Mouse (Mus musculus) forebrain, embryonic 14.5 days (tissue): ENCODE measurements around the gene Zbtb1. TPM values are rescaled to one million over a fixed set of nuclear protein-coding genes. Genes with fewer than 3 reads are reported as not detected.

Source experiments
- ATAC-seq: fragments of 200-750 bp; cut with Nextera tagmentation; 2 replicates; pipeline ENCODE4 v1.8.0; 2017; ENCODE audit warnings: mild to moderate bottlenecking, moderate library complexity
- DNase-seq: peaks from one replicate; pipeline ENCODE4 v3.0.0-alpha.2; 2015; ENCODE audit warnings: low spot score
- H3K27ac ChIP-seq: fragments of 300-500 bp; sonication (generic); 2 replicates; pipeline ENCODE4 v1.5.1; 2014; ENCODE audit warnings: low read depth, mild to moderate bottlenecking, control low read depth, low read length, moderate library complexity
- H3K27me3 ChIP-seq: fragments of 300-500 bp; sonication (generic); replicated peaks from 2 replicates; pipeline ENCODE4 v1.6.1; 2014; ENCODE audit warnings: low read length, control low read depth, mixed read lengths; ENCODE audit not compliant: control insufficient read depth, insufficient read depth
- H3K36me3 ChIP-seq: fragments of 300-500 bp; sonication (generic); 2 replicates; pipeline ENCODE4 v1.6.1; 2014; ENCODE audit warnings: low read length, control low read depth; ENCODE audit not compliant: control insufficient read depth, insufficient read depth
- H3K4me1 ChIP-seq: fragments of 300-500 bp; sonication (generic); 2 replicates; pipeline ENCODE4 v1.6.1; 2014; ENCODE audit warnings: antibody characterized with exemption, low read length, control low read depth; ENCODE audit not compliant: control insufficient read depth, insufficient read depth
- H3K4me2 ChIP-seq: fragments of 300-500 bp; sonication (generic); 2 replicates; pipeline ENCODE4 v1.6.1; 2014; ENCODE audit warnings: mild to moderate bottlenecking, control low read depth, low read length
- H3K4me3 ChIP-seq: fragments of 300-500 bp; sonication (generic); 2 replicates; pipeline ENCODE4 v1.5.1; 2014; ENCODE audit warnings: low read depth, low read length, control low read depth
- H3K9ac ChIP-seq: fragments of 300-500 bp; sonication (generic); 2 replicates; pipeline ENCODE4 v1.6.1; 2014; ENCODE audit warnings: mild to moderate bottlenecking, low read length, control low read depth, moderate library complexity
- H3K9me3 ChIP-seq: fragments of 300-500 bp; sonication (generic); replicated peaks from 2 replicates; pipeline ENCODE4 v1.6.1; 2016; ENCODE audit warnings: low read length, control low read depth, mixed read lengths; ENCODE audit not compliant: control insufficient read depth
- WGBS: fragments of 180-500 bp; shearing (Covaris S2); extraction: QIAGEN DNeasy Blood & Tissue Kit; methylation state at CpG from one replicate; pipeline ENCODE4 v1.1.7; 2014; 5-methylcytosine and 5-hydroxymethylcytosine counted together
- polyA plus RNA-seq: library from polyadenylated mRNA; unstranded; fragments of >200 nt; fragmentation: Nextera tagmentation; extraction: Ambion mirVana; gene quantifications from 2 replicates; pipeline ENCODE4 v1.2.1, GENCODE M21; 2014

The Zbtb1 gene
- polyA plus RNA-seq, 1 experiment from 2014 or later = 4.2 TPM

- Histone ChIP-seq H3K9ac (no peak overlapping the region), H3K27me3 (no peaks in the 10 kb centered on the region), H3K4me2 (no peak overlapping the region), H3K36me3 (no peaks in the 10 kb centered on the region), H3K4me3 (no peak overlapping the region), H3K4me1 (peaks cover 9% of the 10 kb centered on the region; the same call in 1 of the 2 replicates), H3K9me3 (no peaks in the 10 kb centered on the region), H3K27ac (no peak overlapping the region)
- DNase-seq (no peak), ATAC-seq (no peak)
- 90% methylated on average over 3 of the region's 3 CpGs for WGBS
Measured at GRCm38 (mm10) chr12:76375506-76375905, 5.4 kb downstream of the Zbtb1 start.

- no peak overlapping the region for H3K9ac ChIP-seq
- no peaks in the 10 kb centered on the region for H3K27me3 ChIP-seq
- no peaks in the 10 kb centered on the region for H3K36me3 ChIP-seq
- no peaks in the 10 kb centered on the region for H3K9me3 ChIP-seq
- H3K27ac ChIP-seq = no peak overlapping the region
- DNase-seq (peak; percentile 58), ATAC-seq (0 out of 2 replicates have a peak, but pooled peaks have one; percentile 47)
- H3K4me3 ChIP-seq = no peak overlapping the region
- WGBS = 42% methylated on average over 7 of the region's 7 CpGs
- no peak overlapping the region for H3K4me2 ChIP-seq
- peaks cover 6% of the 10 kb centered on the region; the same call in 1 of the 2 replicates for H3K4me1 ChIP-seq
Measured at GRCm38 (mm10) chr12:76376649-76377048, 6.6 kb downstream of the Zbtb1 start.

DNA sequence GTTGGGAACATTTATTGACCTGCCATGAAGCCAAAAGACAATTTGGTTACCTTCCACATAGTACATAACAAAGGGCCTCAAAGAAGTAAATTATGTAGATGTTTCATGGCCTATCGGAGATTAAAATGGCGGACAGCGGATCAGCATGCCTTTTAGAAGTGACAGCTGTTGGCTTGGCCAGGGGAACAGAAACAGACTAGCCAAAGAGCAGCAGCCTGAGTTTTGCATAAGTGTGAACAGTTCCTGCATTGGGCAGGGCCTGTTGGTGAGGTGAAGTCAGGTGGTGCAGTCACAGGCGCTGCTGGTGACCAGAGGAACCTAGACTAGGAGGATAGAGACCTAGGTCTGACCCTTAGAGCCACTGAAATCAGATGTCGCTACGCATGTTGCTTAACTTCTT is 7.0 kb downstream of the Zbtb1 start:
- Histone ChIP-seq H3K9ac (no peak overlapping the region), H3K27ac (no peak overlapping the region), H3K27me3 (no peaks in the 10 kb centered on the region), H3K4me3 (no peak overlapping the region), H3K4me1 (peaks cover 2% of the 10 kb centered on the region; the same call in 1 of the 2 replicates), H3K4me2 (no peak overlapping the region), H3K36me3 (no peaks in the 10 kb centered on the region), H3K9me3 (no peaks in the 10 kb centered on the region)
- WGBS = 94% methylated on average over 6 of the region's 6 CpGs
- no peak for DNase-seq
- no peak for ATAC-seq

DNA sequence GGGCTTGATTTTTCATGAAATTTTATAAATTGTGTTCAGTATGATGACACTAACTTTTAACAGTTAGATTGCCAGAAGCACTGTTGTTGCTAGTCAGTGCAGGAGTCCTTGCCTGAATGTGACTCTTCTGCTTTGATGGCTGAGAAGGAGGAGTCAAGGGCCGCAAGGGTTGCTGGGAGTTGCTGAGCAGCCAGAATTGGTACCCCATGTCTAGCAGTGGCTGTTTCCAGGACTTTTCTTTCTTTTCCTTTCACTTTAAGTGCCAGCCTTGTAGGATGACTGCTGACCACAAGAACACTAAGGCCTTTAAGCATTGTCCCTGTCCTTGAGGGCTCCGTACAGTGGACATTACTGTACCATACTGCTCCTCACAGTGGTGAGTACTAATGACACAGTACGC is 7.7 kb downstream of the Zbtb1 start:
- no peak overlapping the region for H3K4me2 ChIP-seq
- ATAC-seq (no peak), DNase-seq (no peak)
- WGBS = 91% methylated on average over 3 of the region's 3 CpGs
- no peaks in the 10 kb centered on the region for H3K36me3 ChIP-seq
- no peak overlapping the region for H3K27ac ChIP-seq
- no peaks in the 10 kb centered on the region for H3K9me3 ChIP-seq
- H3K9ac ChIP-seq = no peak overlapping the region
- no peak overlapping the region for H3K4me3 ChIP-seq
- H3K4me1 ChIP-seq = no peaks in the 10 kb centered on the region
- H3K27me3 ChIP-seq = no peaks in the 10 kb centered on the region

DNA sequence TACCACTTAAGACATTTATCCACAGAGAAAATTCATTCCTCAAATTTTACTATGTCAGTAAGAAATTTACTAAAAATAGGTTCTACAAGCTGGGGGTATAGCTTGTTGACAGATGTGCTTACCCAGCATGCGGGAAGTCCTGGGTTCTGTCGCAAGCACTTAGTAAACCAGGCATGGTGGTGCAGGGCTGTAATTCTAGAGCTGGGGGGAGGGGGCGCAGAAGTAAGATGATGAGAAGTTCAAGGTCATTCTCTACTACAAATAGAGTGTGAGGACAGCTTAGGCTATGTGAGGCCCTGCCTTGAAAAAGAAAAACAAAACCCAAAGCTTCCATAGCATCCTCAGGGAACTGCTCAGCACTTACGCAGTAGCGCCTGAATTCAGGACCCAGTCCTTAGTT is 8.5 kb downstream of the Zbtb1 start:
- Histone ChIP-seq H3K4me1 (no peaks in the 10 kb centered on the region), H3K4me2 (no peak overlapping the region), H3K4me3 (no peak overlapping the region), H3K36me3 (no peaks in the 10 kb centered on the region), H3K9ac (no peak overlapping the region), H3K27ac (no peak overlapping the region), H3K9me3 (no peaks in the 10 kb centered on the region), H3K27me3 (no peaks in the 10 kb centered on the region)
- WGBS = 97% methylated on average over 5 of the region's 5 CpGs
- no peak for ATAC-seq
- DNase-seq = no peak

GRCm38 (mm10) chr12:76380151-76380550 is 10.1 kb downstream of the Zbtb1 start:
- Histone ChIP-seq H3K4me3 (no peak overlapping the region), H3K36me3 (peaks cover under 1% of the 10 kb centered on the region; the same call in 1 of the 2 replicates), H3K27ac (no peak overlapping the region), H3K4me1 (no peaks in the 10 kb centered on the region), H3K9me3 (no peaks in the 10 kb centered on the region), H3K4me2 (no peak overlapping the region), H3K9ac (no peak overlapping the region), H3K27me3 (no peaks in the 10 kb centered on the region)
- DNase-seq = no peak
- 94% methylated on average over 7 of the region's 7 CpGs for WGBS
- ATAC-seq = no peak

DNA sequence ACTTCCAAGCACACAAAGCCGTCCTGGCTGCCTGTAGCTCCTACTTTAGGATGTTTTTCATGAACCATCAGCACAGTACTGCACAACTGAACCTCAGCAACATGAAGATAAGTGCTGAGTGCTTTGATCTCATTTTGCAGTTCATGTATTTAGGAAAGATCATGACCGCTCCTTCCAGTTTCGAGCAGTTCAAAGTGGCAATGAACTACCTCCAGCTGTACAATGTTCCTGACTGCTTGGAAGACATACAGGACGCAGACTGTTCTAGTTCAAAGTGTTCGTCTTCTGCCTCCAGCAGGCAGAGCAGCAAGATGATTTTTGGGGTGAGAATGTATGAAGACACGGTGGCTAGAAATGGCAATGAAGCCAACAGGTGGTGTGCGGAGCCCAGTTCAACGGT is 15.3 kb downstream of the Zbtb1 start:
- Histone ChIP-seq H3K36me3 (peaks cover 22% of the 10 kb centered on the region), H3K27ac (no peak overlapping the region), H3K4me2 (no peak overlapping the region), H3K9ac (no peak overlapping the region), H3K4me1 (no peaks in the 10 kb centered on the region), H3K27me3 (no peaks in the 10 kb centered on the region), H3K9me3 (no peaks in the 10 kb centered on the region), H3K4me3 (no peak overlapping the region)
- 96% methylated on average over 8 of the region's 8 CpGs for WGBS
- DNase-seq (no peak), ATAC-seq (no peak)

DNA sequence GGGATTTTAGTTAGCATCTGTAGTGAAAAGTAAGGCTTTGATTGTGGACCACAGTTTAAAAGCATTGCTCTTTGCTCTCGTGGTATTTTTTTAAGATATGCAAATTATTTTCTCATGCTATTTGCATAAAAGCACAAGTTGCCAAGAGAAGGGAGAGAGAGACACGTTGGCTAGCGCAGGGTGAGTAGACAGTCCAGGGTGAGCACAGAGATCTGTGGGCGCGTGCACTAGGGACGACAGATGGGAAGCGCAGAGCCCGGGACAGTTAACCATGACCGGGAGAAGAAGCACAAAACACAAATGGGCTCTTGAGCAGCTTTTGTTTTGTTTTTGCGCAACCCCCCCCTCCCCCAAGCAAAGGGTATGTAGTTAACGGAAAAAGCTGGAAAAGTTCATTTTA is 18.7 kb downstream of the Zbtb1 start:
- peak; percentile 57; the same call in 1 of the 2 replicates for ATAC-seq

GRCm38 (mm10) chr12:76391595-76392271 is 21.7 kb downstream of the Zbtb1 start:
- no peaks in the 10 kb centered on the region for H3K4me1 ChIP-seq
- no peak for DNase-seq
- no peak overlapping the region for H3K4me2 ChIP-seq
- H3K27ac ChIP-seq = no peak overlapping the region
- WGBS = 81% methylated on average over 3 of the region's 3 CpGs
- ATAC-seq = no peak
- H3K9me3 ChIP-seq = no peaks in the 10 kb centered on the region
- H3K27me3 ChIP-seq = no peaks in the 10 kb centered on the region
- H3K36me3 ChIP-seq = peaks cover 5% of the 10 kb centered on the region; the same call in 1 of the 2 replicates
- H3K4me3 ChIP-seq = no peak overlapping the region
- no peak overlapping the region for H3K9ac ChIP-seq

More for the DNA sequence above, 18.7 kb downstream of the Zbtb1 start:
- Histone ChIP-seq H3K4me3 (no peak overlapping the region), H3K4me2 (no peak overlapping the region), H3K27me3 (no peaks in the 10 kb centered on the region), H3K27ac (no peak overlapping the region), H3K9me3 (no peaks in the 10 kb centered on the region), H3K4me1 (no peaks in the 10 kb centered on the region), H3K36me3 (peaks cover 22% of the 10 kb centered on the region), H3K9ac (no peak overlapping the region; the same call in 1 of the 2 replicates)
- WGBS = 48% methylated on average over 11 of the region's 11 CpGs
- DNase-seq = peak; percentile 62
